Mouse (Mus musculus) G1E (cell line): Measurements from ENCODE around the gene Cyp26c1.

Experiments used
- CTCF ChIP-seq: IDR thresholded peaks from 2 replicates; pipeline ENCODE4 v1.5.1; 2012; ENCODE audit warnings: low read depth, low read length, inconsistent platforms, mixed read lengths
- GATA1 ChIP-seq: IDR thresholded peaks from 2 replicates; pipeline ENCODE4 v1.6.1; 2012; ENCODE audit warnings: borderline replicate concordance, low read length, inconsistent platforms, mixed read lengths
- POLR2AphosphoS5 ChIP-seq: IDR thresholded peaks from 2 replicates; pipeline ENCODE4 v1.6.1; 2012; ENCODE audit warnings: low read depth, low read length, inconsistent platforms; ENCODE audit not compliant: insufficient replicate concordance

DNA sequence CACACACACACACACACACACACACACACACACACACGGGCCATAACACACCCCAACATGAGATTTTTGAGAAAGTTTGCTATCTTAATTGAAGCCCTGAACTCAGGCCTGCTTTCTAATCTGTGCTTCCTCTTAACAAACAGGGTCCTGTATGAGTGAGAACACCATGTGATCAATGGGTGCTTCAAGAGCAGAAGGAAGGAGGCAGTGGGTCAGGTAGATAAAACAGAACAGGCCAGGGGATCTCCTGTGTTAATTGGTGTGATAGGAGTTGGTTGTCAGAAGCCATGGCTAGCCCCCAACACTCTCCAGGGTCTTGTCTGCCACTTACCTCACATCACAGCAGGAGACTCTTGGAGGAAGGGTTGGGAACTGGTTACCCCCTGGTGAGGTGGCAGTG lies 30.6 kb downstream of the Cyp26c1 start:
- TF ChIP-seq CTCF (no peak), POLR2AphosphoS5 (no peak), GATA1 (no peak)
